Mouse (Mus musculus): ENCODE measurements around the gene Tspear. TPM values are rescaled to one million over a fixed set of nuclear protein-coding genes. Genes with fewer than 3 reads are reported as not detected.
"Not testable (repeated sequence)": the region's sequence is repeated elsewhere in the genome, so short reads cannot be mapped to it uniquely, and the experiment has no call there.

The Tspear gene
- total and polyA plus RNA-seq, 3 experiments: 1.8 to 3.8 TPM; not detected in 1

GRCm38 (mm10) chr10:77750686-77751085, 64.3 kb downstream of the Tspear start:
- H3K4me1 ChIP-seq (ENCODE audit: control insufficient read depth in 1 of 2, insufficient read depth in 2 of 2, low read length in 2 of 2); H3K36me3 ChIP-seq (ENCODE audit: control insufficient read depth in 1 of 2, insufficient read depth in 2 of 2, low read length in 2 of 2); H3K9me3 ChIP-seq (replicated peaks; ENCODE audit: insufficient read depth, low read length); H3K27ac ChIP-seq (ENCODE audit: control insufficient read depth, low read depth, low read length); H3K9ac ChIP-seq (ENCODE audit: control insufficient read depth, low read depth, low read length, poor library complexity, severe bottlenecking); H3K79me2 ChIP-seq (ENCODE audit: control insufficient read depth, insufficient read depth, low read length, poor library complexity); H3K27me3 ChIP-seq (ENCODE audit: control insufficient read depth in 1 of 2, insufficient read depth in 2 of 2, low read length in 2 of 2); DNase-seq (ENCODE audit: low read depth, low spot score); H3K4me3 ChIP-seq (ENCODE audit: control insufficient read depth in 1 of 2, insufficient read depth in 1 of 2, low read depth in 2 of 2, low read length in 2 of 2): not testable (repeated sequence)

- H3K79me2 ChIP-seq (ENCODE audit: control insufficient read depth, insufficient read depth, low read length, poor library complexity); H3K27me3 ChIP-seq (ENCODE audit: control insufficient read depth in 1 of 2, insufficient read depth in 2 of 2, low read length in 2 of 2); H3K4me3 ChIP-seq (ENCODE audit: control insufficient read depth in 1 of 2, insufficient read depth in 1 of 2, low read depth in 2 of 2, low read length in 2 of 2); H3K4me1 ChIP-seq (ENCODE audit: control insufficient read depth in 1 of 2, insufficient read depth in 2 of 2, low read length in 2 of 2); DNase-seq (ENCODE audit: low read depth, low spot score); H3K9ac ChIP-seq (ENCODE audit: control insufficient read depth, low read depth, low read length, poor library complexity, severe bottlenecking); H3K9me3 ChIP-seq (replicated peaks; ENCODE audit: insufficient read depth, low read length); H3K36me3 ChIP-seq (ENCODE audit: control insufficient read depth in 1 of 2, insufficient read depth in 2 of 2, low read length in 2 of 2); H3K27ac ChIP-seq (ENCODE audit: control insufficient read depth, low read depth, low read length): not testable (repeated sequence)
These were observed 64.9 kb downstream of the Tspear start, which contains the start of gene Gm9736 for GRCm38 (mm10) chr10:77751254-77751653. Gm9736 (minus strand) TSS chr10:77751354.

- H3K4me1 ChIP-seq (ENCODE audit: control insufficient read depth in 1 of 2, insufficient read depth in 2 of 2, low read length in 2 of 2); H3K4me3 ChIP-seq (ENCODE audit: control insufficient read depth in 1 of 2, insufficient read depth in 1 of 2, low read depth in 2 of 2, low read length in 2 of 2); H3K27ac ChIP-seq (ENCODE audit: control insufficient read depth, low read depth, low read length); H3K9ac ChIP-seq (ENCODE audit: control insufficient read depth, low read depth, low read length, poor library complexity, severe bottlenecking); H3K9me3 ChIP-seq (replicated peaks; ENCODE audit: insufficient read depth, low read length); H3K27me3 ChIP-seq (ENCODE audit: control insufficient read depth in 1 of 2, insufficient read depth in 2 of 2, low read length in 2 of 2); H3K36me3 ChIP-seq (ENCODE audit: control insufficient read depth in 1 of 2, insufficient read depth in 2 of 2, low read length in 2 of 2); H3K79me2 ChIP-seq (ENCODE audit: control insufficient read depth, insufficient read depth, low read length, poor library complexity): not testable (repeated sequence)
- 0 out of 2 replicates have a peak, but pooled peaks have one; percentile 33 for TF ChIP-seq MYC (IDR thresholded peaks at IDR 0.05; ENCODE audit: low read depth, low read length)
- peak; percentile 65 for TF ChIP-seq SMC3 (IDR thresholded peaks at IDR 0.05; ENCODE audit: low read depth, low read length)
- TF ChIP-seq RAD21 (IDR thresholded peaks at IDR 0.05; ENCODE audit: low read depth, low read length): peak; percentile 22
- peak; percentile 13 to 68 (median 56); a peak in 5 of 6 replicates for TF ChIP-seq CTCF (IDR thresholded peaks at IDR 0.05 in 2 of 3, conservative IDR thresholded peaks at IDR 0.05 in 1 of 3; ENCODE audit: control insufficient read depth in 1 of 3, insufficient read depth in 1 of 3, low read depth in 2 of 3, low read length in 3 of 3, poor library complexity in 1 of 3, severe bottlenecking in 1 of 3)
- TF ChIP-seq ZC3H11A (IDR thresholded peaks at IDR 0.05; ENCODE audit: low read depth, low read length): peak; percentile 36
- DNase-seq (ENCODE audit: low read depth, low spot score): peak; percentile 44
These were observed 65.9 kb downstream of the Tspear start for GRCm38 (mm10) chr10:77752312-77752711.

- DNase-seq (ENCODE audit: low read depth, low spot score): peak; percentile 30
- H3K36me3 ChIP-seq (ENCODE audit: control insufficient read depth in 1 of 2, insufficient read depth in 2 of 2, low read length in 2 of 2): no peaks in the 10 kb centered on the region
- no peaks in the 10 kb centered on the region for H3K9me3 ChIP-seq (replicated peaks; ENCODE audit: insufficient read depth, low read length)
- H3K27ac ChIP-seq (ENCODE audit: control insufficient read depth, low read depth, low read length): no peak overlapping the region
- no peaks in the 10 kb centered on the region for H3K4me1 ChIP-seq (ENCODE audit: control insufficient read depth in 1 of 2, insufficient read depth in 2 of 2, low read length in 2 of 2)
- peaks cover 0 to 5% of the 10 kb centered on the region in 2 experiments; a peak in 3 of 4 replicates for H3K27me3 ChIP-seq (ENCODE audit: control insufficient read depth in 1 of 2, insufficient read depth in 2 of 2, low read length in 2 of 2)
- no peaks in the 10 kb centered on the region for H3K79me2 ChIP-seq (ENCODE audit: control insufficient read depth, insufficient read depth, low read length, poor library complexity)
- no peak overlapping the region for H3K4me3 ChIP-seq (ENCODE audit: control insufficient read depth in 1 of 2, insufficient read depth in 1 of 2, low read depth in 2 of 2, low read length in 2 of 2)
- no peak overlapping the region for H3K9ac ChIP-seq (ENCODE audit: control insufficient read depth, low read depth, low read length, poor library complexity, severe bottlenecking)
- TF ChIP-seq TAL1 (IDR thresholded peaks at IDR 0.05; ENCODE audit: low read length) (no peak), POLR2AphosphoS2 (IDR thresholded peaks at IDR 0.05; ENCODE audit: low read length) (no peak), ZC3H11A (IDR thresholded peaks at IDR 0.05; ENCODE audit: low read depth, low read length) (peak; percentile 60), HCFC1 (IDR thresholded peaks at IDR 0.05; ENCODE audit: low read depth, low read length) (no peak), RCOR1 (IDR thresholded peaks at IDR 0.05; ENCODE audit: low read depth, low read length) (no peak), NRF1 (IDR thresholded peaks at IDR 0.05; ENCODE audit: insufficient read depth, low read depth, low read length, poor library complexity, severe bottlenecking) (no peak), ZNF384 (IDR thresholded peaks at IDR 0.05; ENCODE audit: low read depth, low read length) (0 out of 2 replicates have a peak, but pooled peaks have one; percentile 20), USF1 (IDR thresholded peaks at IDR 0.05; ENCODE audit: low read depth, low read length) (0 out of 2 replicates have a peak, but pooled peaks have one; percentile 18), USF2 (IDR thresholded peaks at IDR 0.05; ENCODE audit: borderline replicate concordance in 1 of 2, insufficient read depth in 1 of 2, low read depth in 1 of 2, low read length in 2 of 2) (no peak), TBP (IDR thresholded peaks at IDR 0.05; ENCODE audit: low read depth, low read length) (no peak), GABPA (IDR thresholded peaks at IDR 0.05; ENCODE audit: low read depth, low read length) (no peak), CHD2 (IDR thresholded peaks at IDR 0.05; ENCODE audit: low read length) (no peak), UBTF (IDR thresholded peaks at IDR 0.05; ENCODE audit: borderline replicate concordance, insufficient read depth, low read depth, low read length) (no peak), JUND (IDR thresholded peaks at IDR 0.05; ENCODE audit: low read depth, low read length) (no peak), MAFK (IDR thresholded peaks at IDR 0.05; ENCODE audit: borderline replicate concordance, low read depth, low read length) (no peak), EP300 (IDR thresholded peaks at IDR 0.05; ENCODE audit: low read depth in 1 of 2, low read length in 2 of 2) (no peak)
These were observed 67.1 kb downstream of the Tspear start for GRCm38 (mm10) chr10:77753448-77753847.
